Mouse (Mus musculus) fibroblast of lung, adult 2 months (primary cell): ENCODE measurements around the gene Fbxl5.

Experiments used
- DNase-seq: peaks from one replicate; pipeline ENCODE4 v3.0.0-alpha.2; 2011; ENCODE audit warnings: low read depth

Gene Fbxl5

DNA sequence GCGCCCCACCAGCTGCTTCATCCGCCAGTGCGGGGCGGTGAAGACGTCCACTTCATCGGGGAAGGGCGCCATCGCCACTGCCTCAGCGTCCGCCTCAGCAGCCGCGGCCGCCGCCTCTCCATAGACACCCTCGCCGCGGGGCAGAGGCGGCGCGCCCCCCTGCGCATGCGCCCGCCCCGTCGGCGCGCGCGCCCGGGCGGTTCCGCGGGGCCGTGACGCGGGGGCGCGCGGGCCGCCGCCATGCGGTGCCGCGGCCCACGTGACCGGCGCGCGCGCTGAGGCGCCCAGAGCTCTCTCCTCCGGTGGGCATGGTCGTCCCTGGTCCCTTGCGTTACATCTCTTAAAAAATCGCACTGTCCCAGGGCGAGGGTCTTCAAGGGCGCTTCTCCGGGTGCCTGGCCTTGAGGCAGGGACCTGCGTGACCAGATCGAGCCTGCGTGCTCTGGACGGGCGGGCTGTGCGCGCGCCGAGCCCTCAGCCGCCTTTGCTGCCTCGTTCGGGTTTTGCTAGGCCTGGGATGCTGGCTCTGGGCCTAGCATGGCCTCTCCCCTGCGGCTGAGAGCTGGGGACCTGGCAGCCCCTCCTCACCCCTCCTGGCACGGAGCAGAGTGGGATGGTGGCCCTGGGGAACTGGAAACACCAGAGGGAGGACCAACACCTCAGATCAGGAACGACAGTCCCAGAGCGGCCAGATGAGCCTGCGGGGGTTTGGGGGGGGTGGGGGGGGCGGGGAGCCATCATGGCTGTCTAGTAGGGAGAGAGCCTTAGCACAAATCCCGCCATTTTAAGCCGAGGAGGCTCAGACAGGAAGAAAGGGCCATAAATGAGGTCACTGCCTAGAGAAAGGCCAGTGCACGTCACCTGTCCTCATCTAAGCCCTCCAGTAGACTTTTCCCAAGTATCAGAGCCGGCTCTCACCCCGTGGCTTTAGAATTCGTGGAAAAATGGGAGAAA, 39.2 kb downstream of the Fbxl5 start:
- no peak for DNase-seq

DNA sequence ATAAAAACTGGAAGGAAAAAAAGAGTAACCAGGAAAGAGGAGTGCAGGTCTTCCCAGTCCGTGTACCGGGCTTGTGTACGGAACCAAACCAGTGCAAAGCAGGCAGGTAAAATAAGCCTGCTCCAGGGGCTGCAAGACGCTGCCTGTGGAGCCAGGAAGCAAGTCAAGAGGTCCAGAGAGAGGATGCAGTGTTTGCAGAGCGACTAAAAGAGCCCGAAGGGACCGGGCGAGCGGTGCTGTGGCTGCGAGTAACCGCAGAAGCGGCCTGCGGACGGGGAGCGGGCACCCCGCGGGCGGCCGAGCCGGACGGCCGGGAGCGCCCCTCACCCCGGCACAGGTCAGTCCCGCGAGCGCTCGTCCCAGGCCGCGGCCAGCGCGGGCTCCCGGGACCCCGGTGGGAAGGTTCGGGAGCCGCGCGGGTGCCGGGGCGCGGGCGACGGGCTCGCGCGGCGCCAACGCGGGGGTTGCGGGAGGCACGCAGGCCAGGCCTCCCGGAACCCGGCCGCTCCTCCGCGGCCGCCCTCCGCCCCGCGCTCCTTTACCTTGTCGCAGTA, 39.9 kb downstream of the Fbxl5 start:
- no peak for DNase-seq

DNA sequence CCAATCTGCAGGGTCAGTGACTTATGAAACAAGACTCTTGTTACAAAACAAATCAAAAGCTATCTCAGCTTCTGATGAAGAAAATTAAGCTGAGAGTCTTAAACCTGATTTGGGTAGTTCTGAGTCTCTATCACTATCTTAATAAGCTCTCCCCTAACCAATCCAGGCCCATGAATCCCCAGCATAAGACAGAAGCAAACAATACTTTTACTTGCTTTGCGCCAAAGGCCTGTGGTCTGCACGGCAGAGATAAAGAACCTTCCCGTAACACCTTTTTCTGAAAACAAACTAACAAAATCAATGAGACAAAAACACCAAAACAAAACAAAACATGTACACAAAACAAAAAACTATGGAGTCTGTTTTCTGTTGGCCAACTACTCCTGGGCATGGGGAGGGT, 42.9 kb downstream of the Fbxl5 start:
- no peak for DNase-seq

DNA sequence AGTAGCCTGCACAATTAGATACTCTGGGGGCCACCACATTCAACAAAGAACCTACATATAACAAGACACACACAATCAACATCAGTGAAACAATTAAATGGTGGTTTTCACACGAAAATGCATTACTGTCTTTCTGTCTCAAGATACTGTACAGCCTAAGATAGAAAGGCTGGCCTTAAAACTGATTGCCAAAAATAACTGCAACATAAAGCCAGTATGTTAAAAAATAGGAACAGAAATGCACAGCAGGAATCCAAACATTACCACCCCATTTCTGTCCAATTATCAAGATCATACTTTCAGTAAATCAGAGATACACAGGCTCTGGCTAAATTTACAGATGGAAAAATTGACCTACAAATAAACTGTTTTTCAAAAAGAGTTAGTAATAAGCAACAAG, 44.4 kb downstream of the Fbxl5 start:
- DNase-seq, result no peak

DNA sequence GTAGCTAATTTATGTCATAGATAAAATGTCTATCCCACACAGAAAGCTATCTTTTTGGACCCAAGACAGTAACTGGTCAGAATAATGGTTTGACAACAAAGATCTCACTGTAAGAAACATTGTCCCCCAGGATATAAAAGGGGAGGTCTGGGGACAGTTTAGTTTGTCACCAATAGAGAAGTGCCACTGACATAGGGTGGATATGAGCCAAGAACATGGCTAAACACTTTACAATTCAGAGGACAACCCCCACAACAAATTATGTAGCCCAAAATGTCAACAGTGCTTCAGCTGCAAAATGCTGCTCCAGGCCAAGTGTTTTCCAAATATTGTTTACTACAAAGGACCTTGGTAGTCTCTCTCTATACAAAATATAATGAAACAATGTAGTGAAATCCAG, 45.0 kb downstream of the Fbxl5 start:
- DNase-seq, result no peak

DNA sequence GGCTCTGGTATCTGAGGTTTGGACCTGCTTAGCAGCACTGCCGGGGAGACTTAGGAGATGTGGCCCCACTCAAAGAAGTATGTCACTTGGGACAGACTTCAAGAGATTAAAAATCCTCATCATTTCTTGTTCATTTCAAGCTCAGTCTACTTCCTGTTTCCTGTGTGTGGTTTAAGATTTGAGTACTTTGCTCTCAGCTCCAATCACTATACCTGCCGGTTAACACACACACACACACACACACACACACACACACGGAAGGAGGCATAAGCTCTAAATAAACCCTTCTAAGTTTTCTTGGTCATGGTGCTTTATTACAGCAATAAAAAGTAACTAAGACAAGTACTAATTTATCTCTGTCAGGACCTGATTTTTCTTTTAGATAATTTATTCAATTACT, 49.9 kb downstream of the Fbxl5 start:
- no peak for DNase-seq

DNA sequence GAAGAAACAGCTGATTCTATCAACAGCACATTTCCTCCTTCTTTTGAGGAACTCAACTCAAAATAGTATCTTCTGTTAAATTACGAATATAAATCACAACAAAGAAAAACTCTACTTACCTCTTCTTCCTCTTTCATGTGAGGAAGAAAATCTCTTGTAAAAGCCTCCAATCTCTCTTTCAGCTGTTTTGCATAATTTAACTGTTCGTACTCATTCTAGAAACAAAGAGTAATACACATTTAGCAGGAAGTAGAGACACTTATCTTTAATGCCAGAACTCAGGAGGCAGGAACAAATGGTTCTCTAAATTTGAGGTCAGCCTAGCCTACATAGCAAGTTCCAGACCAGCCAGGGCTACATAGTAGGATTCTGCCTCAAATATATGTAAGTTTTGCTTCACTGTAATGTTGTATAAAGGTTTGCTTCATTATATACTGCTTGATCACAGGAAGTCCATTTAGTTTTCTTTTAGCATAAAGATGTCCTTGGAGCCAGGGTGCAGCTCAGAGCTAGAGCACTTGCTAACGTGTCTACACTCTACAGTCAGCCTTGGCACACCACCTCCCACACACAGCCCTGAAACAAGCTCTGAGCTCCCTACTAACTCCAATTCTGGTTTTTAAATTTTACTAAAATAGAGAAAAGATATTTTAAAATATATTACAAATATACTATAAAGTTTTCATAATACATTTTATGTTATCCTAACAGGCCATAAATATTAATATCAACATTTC, 50.7 kb downstream of the Fbxl5 start:
- no peak for DNase-seq

DNA sequence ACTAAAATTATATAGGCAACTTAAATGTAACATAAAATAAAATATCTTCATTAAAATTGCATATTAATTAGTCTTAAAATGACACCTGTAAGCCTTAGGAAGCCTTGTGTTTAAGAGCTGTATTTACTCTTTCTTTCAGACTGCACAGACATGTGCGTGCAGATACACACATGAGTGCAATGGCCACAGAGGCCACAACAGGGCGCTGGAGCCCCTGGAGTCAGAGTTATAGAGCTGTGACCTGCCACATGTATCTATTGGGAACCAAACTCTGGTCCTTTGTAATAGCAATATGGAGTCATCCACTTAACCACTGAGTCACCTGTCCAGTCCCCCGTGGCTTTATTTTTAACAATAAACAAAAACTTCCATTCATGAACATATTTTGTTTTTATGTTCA, 72.3 kb downstream of the Fbxl5 start:
- DNase-seq, result no peak

DNA sequence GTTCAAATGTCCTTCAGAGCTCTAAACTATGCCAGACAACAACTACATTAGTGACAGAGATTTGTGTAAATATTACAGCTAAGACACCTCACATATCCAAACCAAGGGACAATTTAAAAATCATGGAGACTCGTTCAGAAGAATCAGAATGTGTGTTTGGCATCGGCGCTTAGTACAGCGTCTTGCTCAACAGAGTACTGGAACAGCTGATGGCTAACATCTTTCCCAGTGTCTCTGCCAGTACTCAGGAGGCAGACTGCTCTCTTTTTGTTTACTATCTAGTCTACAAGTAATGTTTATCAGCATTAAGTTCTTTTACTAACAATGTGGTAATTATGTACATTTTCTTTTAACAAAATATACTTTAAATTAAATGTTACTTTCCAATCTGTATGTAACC, 73.4 kb downstream of the Fbxl5 start:
- DNase-seq, result no peak

DNA sequence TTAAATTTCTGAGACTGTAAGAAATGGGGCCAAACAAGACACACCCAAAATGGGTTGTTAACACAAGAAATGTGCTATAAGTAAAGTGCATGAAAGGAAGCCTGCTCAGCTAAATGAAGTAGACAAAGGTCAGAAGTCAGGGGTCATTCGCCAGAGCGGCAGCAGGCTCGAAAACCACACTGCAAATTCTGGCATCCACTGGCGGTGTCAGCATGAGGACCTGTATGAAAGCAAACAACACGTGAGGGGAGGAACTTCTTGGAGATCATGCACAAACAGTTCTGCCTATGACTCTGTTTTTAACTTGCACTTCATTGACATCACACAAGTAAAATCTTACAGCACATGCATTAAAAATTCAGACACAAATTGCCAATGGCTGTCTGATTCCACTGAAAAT, 76.3 kb downstream of the Fbxl5 start:
- DNase-seq, result no peak

DNA sequence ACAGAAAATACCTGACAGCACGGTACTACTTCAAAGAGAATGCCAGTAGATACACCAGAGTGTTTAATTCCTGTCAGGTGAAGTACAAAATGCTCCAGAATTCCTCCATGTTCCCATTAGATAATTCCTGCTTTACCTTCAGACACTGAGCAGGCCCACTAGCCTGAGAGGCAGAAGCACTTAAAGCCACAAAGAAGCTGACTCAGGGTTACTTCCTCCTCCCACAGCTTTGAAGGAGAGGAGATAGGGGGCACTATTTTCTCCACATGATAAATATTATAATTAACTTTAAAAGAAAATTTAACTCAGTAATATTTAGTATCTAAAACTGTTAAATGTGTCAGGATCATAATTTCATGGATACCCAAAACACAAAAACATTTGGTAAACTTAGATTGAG, 77.3 kb downstream of the Fbxl5 start:
- DNase-seq, result no peak

DNA sequence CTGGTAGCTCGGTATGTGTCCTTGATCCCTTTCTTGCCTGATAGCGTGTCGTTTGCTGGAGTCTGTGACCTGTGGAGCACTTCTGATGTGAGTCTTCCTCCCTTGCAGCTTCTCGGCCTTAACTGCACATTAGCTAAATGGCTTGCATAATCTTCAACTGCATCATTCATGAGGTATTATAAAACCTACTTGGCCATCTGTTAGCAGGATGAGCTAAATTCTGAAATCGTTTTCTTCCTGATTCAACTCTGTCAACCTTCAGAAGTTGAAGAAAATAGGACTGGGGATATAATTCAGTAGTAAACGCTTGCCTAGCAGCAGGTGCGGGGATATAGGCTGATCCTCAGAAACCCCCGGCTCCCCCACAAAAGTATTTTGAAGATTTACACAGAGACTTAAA, 89.1 kb downstream of the Fbxl5 start:
- DNase-seq, result no peak

DNA sequence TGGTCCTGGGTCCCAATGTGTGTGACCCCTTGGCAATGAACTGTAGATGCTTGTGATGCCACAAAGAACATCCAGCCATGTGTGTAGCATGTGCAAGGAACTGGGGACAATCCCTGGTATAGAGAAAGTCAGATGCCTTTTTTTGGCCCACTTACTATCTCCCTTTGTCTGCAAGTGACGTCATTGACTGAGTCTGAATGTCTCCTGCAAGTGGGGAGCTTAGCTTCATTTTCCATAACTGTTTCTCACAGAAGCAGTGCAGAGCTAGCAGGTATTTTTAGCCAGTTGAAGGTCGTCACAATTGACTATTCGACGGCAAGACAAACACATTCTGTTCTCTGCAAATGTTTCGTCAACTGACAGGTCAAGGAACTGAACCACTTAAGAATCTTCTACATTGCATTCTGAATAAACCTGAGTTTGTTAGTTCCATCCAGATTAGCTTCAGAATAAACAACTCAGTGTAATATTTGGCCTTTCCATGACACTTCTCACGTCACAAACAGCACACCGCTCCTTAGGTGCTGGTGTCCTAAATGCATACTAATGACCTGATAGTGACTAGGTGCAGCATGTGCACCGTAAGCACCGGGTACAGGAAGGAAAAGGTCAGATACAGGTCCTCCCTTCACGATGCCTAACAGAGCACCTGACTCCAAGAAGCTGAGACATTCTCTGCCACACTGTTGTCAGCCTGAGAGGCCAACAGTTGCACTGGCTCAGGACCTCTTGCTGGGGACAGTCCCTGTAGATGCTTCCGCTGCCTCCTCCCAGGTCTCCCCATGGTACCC, 92.9 kb downstream of the Fbxl5 start:
- DNase-seq, result no peak

DNA sequence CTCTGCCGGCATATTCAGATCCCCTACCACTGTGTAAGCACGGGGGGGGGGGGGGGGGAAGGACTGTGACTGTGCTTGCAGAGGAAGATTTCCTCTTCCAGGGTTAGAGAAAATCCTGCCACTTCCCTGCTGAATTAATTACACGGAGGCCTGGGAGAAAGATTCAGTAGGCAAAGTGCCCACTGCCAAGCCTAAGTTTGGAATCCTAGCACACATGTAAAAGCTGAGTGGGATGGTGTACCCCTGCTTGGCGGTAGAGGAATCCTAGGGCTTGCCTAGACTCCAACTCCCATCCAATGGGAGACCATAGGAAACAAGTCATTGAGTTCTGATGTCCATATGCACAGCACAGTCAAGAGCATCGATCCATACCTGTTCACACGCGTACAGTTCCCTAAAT, 97.6 kb downstream of the Fbxl5 start:
- no peak for DNase-seq

DNA sequence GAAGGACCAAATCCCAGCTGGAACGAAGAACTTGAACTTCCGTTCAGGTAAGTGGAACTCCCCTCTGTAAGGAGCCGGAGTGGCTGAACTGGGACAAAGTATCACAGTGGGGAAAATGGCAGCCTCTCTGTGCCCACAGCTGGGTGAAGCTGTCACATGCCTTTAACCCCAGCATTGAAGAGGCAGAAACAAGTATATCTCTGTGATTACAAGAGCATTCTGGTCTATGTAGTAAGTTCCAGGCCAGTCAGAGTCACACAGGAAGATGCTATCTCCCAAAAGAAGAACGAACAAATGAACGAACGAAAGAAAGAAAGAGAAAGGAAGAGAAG, 99.0 kb downstream of the Fbxl5 start:
- DNase-seq, result no peak

DNA sequence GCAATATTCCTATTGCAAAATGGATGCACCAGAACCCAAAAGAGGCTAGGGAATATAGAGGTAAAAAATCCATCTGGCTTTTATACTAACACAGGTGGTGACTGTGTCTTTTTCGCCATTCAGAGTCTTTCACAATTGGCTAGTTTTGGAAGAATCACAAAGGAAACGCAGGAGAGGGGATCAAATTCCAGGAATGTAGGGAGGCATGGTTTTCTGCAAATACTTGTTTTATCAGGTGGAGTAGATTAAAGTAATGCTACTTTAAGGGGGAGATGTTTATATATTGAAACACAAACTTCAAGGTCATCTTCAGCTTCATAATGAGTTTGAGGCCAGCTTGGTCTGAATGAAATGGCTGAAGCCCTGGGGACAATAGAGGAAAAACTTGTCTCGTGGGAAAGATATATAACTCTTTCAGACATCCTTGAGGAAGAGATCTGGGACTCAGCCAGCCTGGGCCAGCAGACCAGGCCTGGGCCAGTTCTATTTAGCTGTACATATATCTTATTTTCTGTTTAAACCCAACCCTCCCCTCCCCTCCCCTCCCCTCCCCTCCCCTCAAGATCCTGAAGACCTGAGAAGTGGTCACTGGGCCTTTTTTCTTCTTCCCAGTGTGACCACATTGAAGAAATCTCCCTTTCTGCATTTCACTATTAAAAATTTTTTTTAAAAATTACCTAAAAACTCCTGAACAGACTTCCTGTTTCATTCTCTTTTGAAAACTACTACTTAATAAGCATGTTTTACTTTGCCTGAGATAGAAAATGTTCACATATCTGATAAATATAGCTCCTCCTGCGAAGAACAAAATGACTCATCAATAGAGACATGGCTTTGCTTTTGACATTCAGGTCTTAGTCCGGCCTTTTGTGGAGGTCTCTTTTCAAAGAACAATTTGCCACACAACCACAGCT, 99.6 kb downstream of the Fbxl5 start:
- DNase-seq, result no peak

DNA sequence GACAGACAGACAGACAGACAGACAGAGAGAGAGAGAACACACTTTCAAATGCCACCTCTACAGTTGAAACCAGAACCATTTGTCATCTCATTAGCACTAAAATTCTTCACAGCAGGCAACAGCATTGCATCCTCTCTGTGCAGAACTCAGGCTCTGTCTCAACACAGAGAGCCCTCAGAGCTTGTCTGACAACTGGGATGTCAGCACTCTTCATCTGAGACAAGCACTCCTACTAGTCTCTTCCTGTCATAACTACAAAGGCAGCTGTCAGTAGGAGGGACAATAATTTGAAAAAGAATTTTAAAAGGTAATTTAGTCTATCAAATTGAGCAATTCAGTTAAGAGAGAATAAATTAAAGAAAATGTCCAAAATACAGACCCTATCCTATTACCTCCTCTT, 122.2 kb downstream of the Fbxl5 start:
- no peak for DNase-seq

DNA sequence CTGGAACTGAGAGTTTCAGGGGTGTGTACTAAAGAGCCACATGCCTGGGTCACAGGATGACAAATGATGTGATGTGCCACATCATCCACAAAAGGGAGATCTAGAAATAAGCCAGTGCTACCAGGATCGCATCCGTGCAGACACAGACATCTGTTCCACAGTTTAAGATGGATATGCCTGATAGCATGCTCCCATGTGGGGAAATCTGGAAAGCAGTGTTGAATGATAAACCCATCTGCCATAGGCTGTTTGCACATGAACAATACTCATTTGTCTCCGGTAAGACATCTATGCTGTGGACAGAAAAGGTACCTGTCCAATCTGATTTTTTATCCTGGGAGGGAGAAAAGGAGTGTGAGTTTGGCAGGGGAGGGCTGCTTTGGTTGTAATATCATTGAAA, 124.3 kb downstream of the Fbxl5 start:
- DNase-seq, result no peak
